Mouse (Mus musculus): Measurements from ENCODE around the gene Fbln5.

DNA sequence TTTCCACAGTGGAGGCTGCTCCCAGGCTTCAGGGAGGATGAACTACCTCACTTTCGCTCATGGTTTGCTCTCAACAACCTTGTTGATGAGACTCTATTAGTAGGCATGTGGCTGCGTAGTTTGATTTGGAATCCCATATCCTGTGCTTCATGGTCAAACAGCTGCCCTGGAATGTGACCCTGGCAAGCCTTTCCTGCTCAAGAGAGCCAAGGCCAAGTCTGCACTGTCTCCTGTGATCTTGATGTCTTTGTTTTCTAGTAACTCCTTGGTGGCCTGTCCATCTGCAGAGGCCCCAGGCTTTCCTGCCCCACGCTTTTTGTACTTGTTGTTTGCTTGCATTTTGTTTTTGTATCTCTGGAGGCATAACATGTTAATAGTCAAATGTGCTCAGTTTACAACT, 24.4 kb downstream of the Fbln5 start:
- TF ChIP-seq CTCF (conservative IDR thresholded peaks at IDR 0.05; ENCODE audit: low read length), result no peak
- TF ChIP-seq NANOG (IDR thresholded peaks at IDR 0.05; ENCODE audit: borderline replicate concordance, low read length), result no peak

Data from E14TG2a.4 (cell line).